Mouse (Mus musculus) limb, embryonic 15.5 days (tissue): ENCODE measurements at regions not wholly inside any gene's neighbourhood (a gene's known extent, or its start where the extent isn't known, plus 50 kb on each side); places are given as distances from the start of the nearest gene placed in this dataset.
A peak's percentile ranks its signal among the peaks of the same experiment; 100 is the strongest.

Source experiments
- ATAC-seq: fragments of 200-750 bp; cut with Nextera tagmentation; 2 replicates; pipeline ENCODE4 v1.8.0; 2017; ENCODE audit warnings: low read depth, moderate TSS enrichment; ENCODE audit not compliant: insufficient number of reproducible peaks, low FRiP score, low TSS enrichment
- H3K27ac ChIP-seq: fragments of 300-500 bp; sonication (generic); 2 replicates; pipeline ENCODE4 v1.5.1; 2015; ENCODE audit warnings: moderate library complexity, mild to moderate bottlenecking, inconsistent platforms
- H3K27me3 ChIP-seq: fragments of 300-500 bp; sonication (generic); 2 replicates; pipeline ENCODE4 v1.6.1; 2015; ENCODE audit warnings: inconsistent platforms
- H3K36me3 ChIP-seq: fragments of 300-500 bp; sonication (generic); 2 replicates; pipeline ENCODE4 v1.6.1; 2015; ENCODE audit warnings: inconsistent platforms
- H3K4me1 ChIP-seq: fragments of 300-500 bp; sonication (generic); 2 replicates; pipeline ENCODE4 v1.6.1; 2015; ENCODE audit warnings: inconsistent platforms
- H3K4me2 ChIP-seq: fragments of 300-500 bp; sonication (generic); 2 replicates; pipeline ENCODE4 v1.6.1; 2015; ENCODE audit warnings: mild to moderate bottlenecking, inconsistent platforms
- H3K4me3 ChIP-seq: fragments of 300-500 bp; sonication (generic); 2 replicates; pipeline ENCODE4 v1.5.1; 2015; ENCODE audit warnings: mild to moderate bottlenecking, inconsistent platforms
- H3K9ac ChIP-seq: fragments of 300-500 bp; sonication (generic); 2 replicates; pipeline ENCODE4 v1.6.1; 2015; ENCODE audit warnings: inconsistent platforms
- H3K9me3 ChIP-seq: fragments of 300-500 bp; sonication (generic); 2 replicates; pipeline ENCODE4 v1.6.1; 2016; ENCODE audit warnings: inconsistent platforms
- WGBS: fragments of 180-500 bp; shearing (Covaris S2); methylation state at CpG from one replicate; pipeline ENCODE4 v1.1.7; 2015; 5-methylcytosine and 5-hydroxymethylcytosine counted together

- Histone ChIP-seq H3K9ac (no peak overlapping the region), H3K9me3 (no peaks in the 10 kb centered on the region), H3K27me3 (no peaks in the 10 kb centered on the region), H3K4me3 (no peak overlapping the region), H3K36me3 (no peaks in the 10 kb centered on the region), H3K4me1 (peaks cover 2% of the 10 kb centered on the region; the same call in 1 of the 2 replicates), H3K4me2 (no peak overlapping the region), H3K27ac (no peak overlapping the region)
- 56% methylated on average over 15 of the region's 15 CpGs for WGBS
- ATAC-seq, result no peak
Measured at GRCm38 (mm10) chr5:77468467-77468866, 60.6 kb upstream of the Igfbp7 start.

DNA sequence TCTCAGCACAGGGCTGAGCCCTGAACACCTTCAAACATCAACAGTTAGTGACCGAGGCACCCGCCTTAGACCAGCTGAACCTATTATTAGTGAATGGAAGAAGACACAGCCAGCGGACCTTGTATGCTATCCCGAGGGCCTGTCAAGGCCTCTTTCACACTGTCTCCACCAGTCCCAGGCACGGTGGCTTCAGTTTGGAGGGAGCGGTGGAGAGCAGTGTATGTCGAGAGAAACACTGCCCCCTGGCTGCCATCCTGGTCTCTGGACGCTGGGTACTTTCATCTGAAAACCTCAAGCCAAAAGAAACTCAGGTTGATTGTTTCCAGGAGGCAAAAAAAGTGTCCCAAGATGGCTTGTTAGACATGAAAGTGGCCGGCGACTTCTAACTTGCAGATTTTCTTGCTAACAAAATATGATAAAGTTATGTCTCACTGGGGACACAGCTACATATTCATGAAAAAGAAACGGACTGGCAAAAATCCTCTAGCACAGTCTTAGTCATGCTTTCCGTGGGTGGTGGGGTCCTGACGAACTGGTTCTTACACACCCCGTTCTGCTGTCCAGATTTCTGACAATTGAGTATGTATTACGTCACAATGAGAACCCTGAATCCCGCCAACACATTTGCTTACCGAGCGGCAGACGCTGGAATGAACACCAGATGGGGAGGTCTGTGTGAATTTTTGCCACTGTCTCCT, 57.2 kb upstream of the Igfbp7 start:
- WGBS, result 33% methylated on average over 19 of the region's 19 CpGs
- no peak for ATAC-seq
- Histone ChIP-seq H3K4me2 (no peak overlapping the region), H3K4me1 (peaks cover 2% of the 10 kb centered on the region; the same call in 1 of the 2 replicates), H3K27me3 (no peaks in the 10 kb centered on the region), H3K9me3 (no peaks in the 10 kb centered on the region), H3K36me3 (no peaks in the 10 kb centered on the region), H3K27ac (no peak overlapping the region), H3K9ac (no peak overlapping the region), H3K4me3 (no peak overlapping the region)

DNA sequence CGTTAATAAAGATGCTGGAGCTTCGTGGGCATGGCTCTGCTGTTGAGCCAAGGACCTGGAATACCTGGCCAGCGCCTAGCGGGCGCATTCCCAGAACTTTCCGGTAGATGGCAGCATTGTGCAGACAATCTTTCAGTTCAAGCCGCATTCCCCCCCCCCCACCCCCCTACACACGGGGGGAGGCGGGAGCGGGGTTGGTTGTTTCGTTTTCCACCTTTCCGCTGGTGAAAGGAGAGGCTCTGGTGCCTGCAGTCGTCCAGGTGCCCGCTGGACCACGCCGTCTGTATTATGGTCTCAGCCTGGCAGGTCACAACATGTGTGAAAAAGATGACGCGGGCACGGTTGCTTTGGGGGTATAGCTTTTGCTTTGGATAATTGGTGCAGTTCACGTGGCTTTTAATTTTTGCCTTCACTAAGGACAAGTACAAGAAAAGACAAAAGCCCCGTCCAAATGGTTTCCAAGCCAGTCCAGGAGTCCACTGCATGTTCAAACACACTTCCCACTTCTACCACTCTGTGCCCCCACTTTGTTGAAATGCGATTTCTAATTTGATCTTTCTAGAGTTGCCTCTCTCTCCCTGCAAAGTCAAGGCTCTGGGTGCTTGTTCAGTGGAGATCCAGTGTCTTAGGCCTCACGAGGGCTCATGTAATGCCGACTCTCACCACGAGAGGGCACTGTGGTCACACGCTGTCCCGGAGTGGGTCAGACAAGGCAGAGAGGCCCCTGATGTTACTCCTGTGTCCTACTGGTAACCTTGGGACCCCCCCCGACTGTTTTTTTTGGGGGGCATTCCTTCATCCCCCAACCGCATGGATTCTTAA, 52.3 kb upstream of the Igfbp7 start:
- H3K9ac ChIP-seq, result peak overlapping the region; percentile 42; the same call in 1 of the 2 replicates
- H3K36me3 ChIP-seq, result no peaks in the 10 kb centered on the region
- peaks cover 2% of the 10 kb centered on the region; the same call in 1 of the 2 replicates for H3K4me1 ChIP-seq
- H3K4me2 ChIP-seq, result peak overlapping the region; percentile 51
- ATAC-seq, result peak; percentile 80
- WGBS, result 1% methylated on average over 29 of the region's 29 CpGs
- H3K4me3 ChIP-seq, result peak overlapping the region; percentile 53
- H3K27ac ChIP-seq, result peak overlapping the region; percentile 75
- H3K27me3 ChIP-seq, result no peaks in the 10 kb centered on the region; the same call in 1 of the 2 replicates
- no peaks in the 10 kb centered on the region for H3K9me3 ChIP-seq
